Mouse (Mus musculus) kidney, postnatal 4 days (tissue): ENCODE measurements around the gene Gm49396.

Experiments
- DNase-seq, 2 experiments: peaks; one replicate each; pipeline ENCODE4 v3.0.0; 2021; ENCODE audit warnings: mixed read lengths in 2 of 2

Gm49396 gene

GRCm38 (mm10) chr7:30614454-30614853, 51.3 kb downstream of the Gm49396 start:
- DNase-seq: no peak

DNA sequence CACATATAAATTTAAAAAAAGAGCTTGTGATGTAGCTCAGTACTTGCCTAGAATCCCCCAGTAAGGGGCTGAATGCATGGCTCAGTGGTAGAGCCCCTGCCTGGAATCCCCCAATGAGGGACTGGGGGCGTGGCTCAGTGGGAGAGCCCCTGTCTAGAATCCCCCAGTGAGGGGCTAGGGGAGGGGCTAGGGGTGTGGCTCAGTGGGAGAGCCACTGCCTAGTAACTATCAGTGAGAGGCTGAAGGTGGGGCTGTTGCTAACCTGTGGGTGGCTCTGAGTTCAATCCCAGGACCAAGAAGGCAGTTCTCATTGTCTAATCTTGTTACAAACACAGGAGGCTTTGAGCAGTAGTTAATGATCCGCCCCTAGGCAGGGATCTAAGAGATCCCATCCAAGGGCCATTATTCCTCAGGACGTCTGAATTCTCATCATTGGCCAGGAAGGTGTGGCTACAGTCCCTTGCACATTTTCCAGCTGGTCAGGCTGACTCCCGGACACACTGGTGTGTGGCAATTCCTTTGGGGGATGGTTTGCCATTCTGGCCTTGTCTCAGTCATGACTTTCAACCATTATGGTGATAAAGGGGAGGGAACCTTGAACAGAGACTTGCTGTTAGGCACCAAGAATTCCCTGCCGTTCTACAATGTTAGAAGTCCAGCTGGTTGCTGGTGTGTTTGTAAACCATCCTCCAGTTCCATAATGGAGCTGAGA, 52.1 kb downstream of the Gm49396 start:
- no peak for DNase-seq
